Mouse (Mus musculus) limb, embryonic 14.5 days (tissue): ENCODE data around the gene 1700061G19Rik. TPM values are rescaled to one million over a fixed set of nuclear protein-coding genes. Genes with fewer than 3 reads are reported as not detected.

Experiments used
- ATAC-seq: fragments of 200-750 bp; cut with Nextera tagmentation; 2 replicates; pipeline ENCODE4 v1.8.0; 2017; ENCODE audit warnings: low read depth, moderate number of reproducible peaks, moderate TSS enrichment; ENCODE audit not compliant: low FRiP score
- DNase-seq: peaks from one replicate; pipeline ENCODE4 v3.0.0-alpha.2; 2015; ENCODE audit warnings: low spot score
- H3K27ac ChIP-seq: fragments of 300-500 bp; sonication (generic); replicated peaks from 2 replicates; pipeline ENCODE4 v1.5.1; 2014; ENCODE audit warnings: low read depth, mild to moderate bottlenecking, low read length, moderate library complexity, mixed read lengths
- H3K27me3 ChIP-seq: fragments of 300-500 bp; sonication (generic); 2 replicates; pipeline ENCODE4 v1.6.1; 2014; ENCODE audit warnings: low read length, mixed read lengths; ENCODE audit not compliant: control insufficient read depth, insufficient read depth
- H3K36me3 ChIP-seq: fragments of 300-500 bp; sonication (generic); 2 replicates; pipeline ENCODE4 v1.6.1; 2014; ENCODE audit warnings: mild to moderate bottlenecking, low read length, moderate library complexity, mixed read lengths; ENCODE audit not compliant: control insufficient read depth, insufficient read depth
- H3K4me1 ChIP-seq: fragments of 300-500 bp; sonication (generic); 2 replicates; pipeline ENCODE4 v1.6.1; 2014; ENCODE audit warnings: antibody characterized with exemption, low read length, mixed read lengths; ENCODE audit not compliant: control insufficient read depth, insufficient read depth
- H3K4me2 ChIP-seq: fragments of 300-500 bp; sonication (generic); replicated peaks from 2 replicates; pipeline ENCODE4 v1.6.1; 2014; ENCODE audit warnings: low read depth, mild to moderate bottlenecking, low read length, moderate library complexity; ENCODE audit not compliant: severe bottlenecking
- H3K4me3 ChIP-seq: fragments of 300-500 bp; sonication (generic); replicated peaks from 2 replicates; pipeline ENCODE4 v1.5.1; 2014; ENCODE audit warnings: low read length
- H3K9ac ChIP-seq: fragments of 300-500 bp; sonication (generic); 2 replicates; pipeline ENCODE4 v1.6.1; 2014; ENCODE audit warnings: mild to moderate bottlenecking, low read depth, low read length, moderate library complexity; ENCODE audit not compliant: severe bottlenecking
- H3K9me3 ChIP-seq: fragments of 300-500 bp; sonication (generic); 2 replicates; pipeline ENCODE4 v1.6.1; 2016; ENCODE audit warnings: low read length; ENCODE audit not compliant: control insufficient read depth
- POLR2A ChIP-seq: fragments of 200-500 bp; IDR thresholded peaks from 2 replicates; pipeline ENCODE4 v1.8.0; 2012; ENCODE audit warnings: inconsistent platforms, mild to moderate bottlenecking, moderate library complexity, borderline replicate concordance; ENCODE audit not compliant: insufficient read depth, insufficient read length; ENCODE audit errors: extremely low read depth
- WGBS: fragments of 180-500 bp; shearing (Covaris S2); extraction: QIAGEN DNeasy Blood & Tissue Kit; methylation state at CpG from one replicate; pipeline ENCODE4 v1.1.7; 2014; 5-methylcytosine and 5-hydroxymethylcytosine counted together
- polyA plus RNA-seq, 2 experiments: library from polyadenylated mRNA; depleted of rRNA in 1 of 2; stranded (reverse) in 1 of 2; unstranded in 1 of 2; fragments of >200 nt; fragmentation: Nextera tagmentation in 1 of 2; extraction: Ambion mirVana in 1 of 2; gene quantifications; 2 replicates each; pipeline versions ENCODE4 v1.2.1 to v1.2.3; 2012 to 2014

Gene 1700061G19Rik
- polyA plus RNA-seq, 2 experiments: 0.03 to 0.26 TPM

- WGBS: 95% methylated on average over 2 of the region's 2 CpGs
- Histone ChIP-seq H3K27ac (no peak overlapping the region), H3K9me3 (0 out of 2 replicates have a peak, but pooled peaks cover 6% of the 10 kb centered on the region), H3K4me2 (no peak overlapping the region), H3K4me1 (no peaks in the 10 kb centered on the region), H3K27me3 (no peaks in the 10 kb centered on the region), H3K9ac (no peak overlapping the region), H3K4me3 (no peak overlapping the region), H3K36me3 (peaks cover 50% of the 10 kb centered on the region)
- DNase-seq: no peak
- no peak for TF ChIP-seq POLR2A
- no peak for ATAC-seq
These were observed 14.7 kb downstream of the 1700061G19Rik start for GRCm38 (mm10) chr17:56890018-56890417.

DNA sequence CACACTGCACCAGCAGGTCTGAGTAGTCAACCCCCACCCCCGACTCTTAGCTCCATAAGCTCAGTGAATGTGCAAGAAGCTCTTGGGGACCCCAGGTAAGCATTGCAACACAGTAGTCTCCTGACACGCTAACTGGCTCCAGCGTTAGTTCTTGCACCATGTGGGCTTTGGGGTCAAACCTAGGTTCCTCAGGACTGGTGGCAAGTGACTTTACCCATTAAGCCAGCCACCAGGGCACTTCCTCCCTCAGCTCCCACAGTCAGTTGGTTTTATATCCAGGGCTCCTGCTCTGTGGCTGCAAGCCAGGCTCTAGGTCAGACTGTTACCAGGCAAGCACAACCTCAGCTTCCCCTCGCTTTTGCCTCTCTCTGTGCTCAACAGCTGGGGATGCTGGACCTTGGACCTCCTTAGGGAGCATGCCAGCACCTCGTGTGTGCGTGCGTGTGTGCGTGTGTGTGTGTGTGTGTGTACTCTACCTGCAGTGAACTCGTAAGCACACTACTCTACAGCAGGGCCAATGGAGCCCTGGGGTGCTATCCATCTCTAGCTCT, 20.2 kb downstream of the 1700061G19Rik start:
- peaks cover 94% of the 10 kb centered on the region for H3K36me3 ChIP-seq
- DNase-seq (no peak), ATAC-seq (no peak)
- 90% methylated on average over 9 of the region's 9 CpGs for WGBS
- no peaks in the 10 kb centered on the region for H3K4me1 ChIP-seq
- no peaks in the 10 kb centered on the region for H3K9me3 ChIP-seq
- no peak overlapping the region for H3K4me2 ChIP-seq
- no peaks in the 10 kb centered on the region for H3K27me3 ChIP-seq
- H3K27ac ChIP-seq: no peak overlapping the region
- H3K9ac ChIP-seq: no peak overlapping the region
- no peak overlapping the region for H3K4me3 ChIP-seq
- TF ChIP-seq POLR2A: no peak

DNA sequence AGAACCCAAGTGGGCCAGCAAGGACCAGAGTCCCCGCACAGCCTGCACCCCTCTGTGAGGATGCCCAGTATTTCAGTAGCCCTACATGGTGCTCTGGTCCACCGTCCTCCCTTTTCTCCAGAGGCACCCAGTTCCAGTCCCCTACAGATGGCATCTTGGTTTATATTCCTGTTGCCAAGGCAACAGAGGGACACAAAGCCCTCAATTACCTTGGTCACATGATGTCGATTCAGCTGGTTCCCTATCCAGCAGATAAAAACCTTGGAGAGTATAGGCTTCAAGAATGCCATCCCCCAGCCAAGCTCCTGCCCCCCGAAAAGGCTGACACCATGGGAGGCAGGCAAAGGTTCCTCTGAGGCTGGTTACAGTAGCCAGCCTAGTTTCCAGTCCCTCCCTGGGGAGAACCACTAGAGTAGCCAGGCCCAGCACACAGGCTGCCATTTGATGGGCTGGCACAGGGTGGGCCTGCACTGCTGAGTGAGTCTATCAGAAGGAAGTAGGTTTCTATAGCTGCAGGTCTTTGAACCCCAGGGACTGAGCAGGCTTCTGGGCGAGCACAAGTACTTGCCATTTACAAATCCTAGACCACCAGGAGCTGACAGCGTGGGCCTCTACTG, 21.3 kb downstream of the 1700061G19Rik start:
- DNase-seq (no peak), ATAC-seq (no peak)
- no peak overlapping the region for H3K4me2 ChIP-seq
- H3K9ac ChIP-seq: no peak overlapping the region
- H3K9me3 ChIP-seq: no peaks in the 10 kb centered on the region
- WGBS: 95% methylated on average over 6 of the region's 6 CpGs
- H3K27ac ChIP-seq: no peak overlapping the region
- H3K27me3 ChIP-seq: no peaks in the 10 kb centered on the region
- no peak overlapping the region for H3K4me3 ChIP-seq
- H3K36me3 ChIP-seq: peaks cover 97% of the 10 kb centered on the region
- no peak for TF ChIP-seq POLR2A
- H3K4me1 ChIP-seq: no peaks in the 10 kb centered on the region

- H3K27ac ChIP-seq: no peak overlapping the region
- H3K36me3 ChIP-seq: peaks cover 96% of the 10 kb centered on the region
- H3K27me3 ChIP-seq: no peaks in the 10 kb centered on the region
- no peak for TF ChIP-seq POLR2A
- no peaks in the 10 kb centered on the region for H3K4me1 ChIP-seq
- H3K9me3 ChIP-seq: no peaks in the 10 kb centered on the region
- no peak overlapping the region for H3K4me2 ChIP-seq
- H3K4me3 ChIP-seq: no peak overlapping the region
- H3K9ac ChIP-seq: no peak overlapping the region
- peak; percentile 61 for DNase-seq
- 82% methylated on average over 6 of the region's 7 CpGs for WGBS
- peak; percentile 80 for ATAC-seq
These were observed 22.4 kb downstream of the 1700061G19Rik start for GRCm38 (mm10) chr17:56897630-56898195.

- 87% methylated on average over 5 of the region's 5 CpGs for WGBS
- no peaks in the 10 kb centered on the region for H3K27me3 ChIP-seq
- H3K4me3 ChIP-seq: no peak overlapping the region
- no peak overlapping the region for H3K27ac ChIP-seq
- no peaks in the 10 kb centered on the region for H3K4me1 ChIP-seq
- H3K9ac ChIP-seq: no peak overlapping the region
- no peak for TF ChIP-seq POLR2A
- ATAC-seq (no peak), DNase-seq (no peak)
- no peaks in the 10 kb centered on the region for H3K9me3 ChIP-seq
- no peak overlapping the region for H3K4me2 ChIP-seq
- H3K36me3 ChIP-seq: peaks cover 79% of the 10 kb centered on the region
These were observed 27.4 kb downstream of the 1700061G19Rik start for GRCm38 (mm10) chr17:56902698-56903097.
